Mouse (Mus musculus): ENCODE measurements around the gene Cdh13.

Gene Cdh13

DNA sequence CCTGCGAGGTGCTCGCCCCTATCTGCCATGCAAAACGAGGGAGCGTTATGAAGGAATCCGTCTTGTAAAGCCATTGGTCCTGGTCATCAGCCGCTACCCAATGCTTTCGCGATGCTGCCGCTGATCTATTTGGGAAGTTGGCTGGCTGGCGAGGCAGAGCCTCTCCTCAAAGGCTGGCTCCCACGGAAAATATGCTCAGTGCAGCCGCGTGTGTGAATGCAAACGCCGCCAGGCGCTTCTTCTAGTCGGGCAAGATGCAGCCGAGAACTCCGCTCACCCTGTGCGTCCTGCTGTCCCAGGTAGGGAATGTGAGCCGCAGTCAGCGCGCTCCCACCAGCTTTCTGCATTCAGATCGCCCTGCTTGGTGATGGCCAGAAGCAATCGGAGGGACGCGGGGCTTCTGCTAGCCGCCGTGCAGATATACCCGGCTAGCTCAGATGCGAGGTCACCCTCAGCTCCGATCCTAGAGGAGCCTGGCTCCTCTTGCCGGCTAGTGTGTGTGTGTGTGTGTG lies at the start of gene Cdh13:
Gene Cdh13 (plus strand): TSS at position 134 of the 512 bp plus-strand sequence.
- DNase-seq (ENCODE audit: low read depth), result no peak

DNA sequence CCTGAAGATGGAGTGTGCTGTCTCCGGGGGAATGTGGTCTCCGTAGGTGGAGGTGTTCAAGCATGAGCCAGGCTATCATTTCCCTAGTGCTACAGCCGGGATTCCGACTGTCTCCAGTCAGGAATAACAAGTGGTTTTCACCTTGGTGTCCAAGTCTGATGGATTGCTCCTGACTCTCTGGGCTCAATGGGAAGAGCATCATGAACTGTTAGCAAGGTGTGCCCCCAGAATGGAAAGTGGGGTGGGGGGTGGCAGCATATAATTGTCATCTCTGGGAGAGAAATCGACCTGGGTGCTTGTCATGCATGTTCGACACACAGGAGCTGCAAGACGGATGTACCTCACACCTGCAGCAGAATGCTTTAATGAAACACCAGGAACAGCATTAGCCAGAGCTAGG lies 47.9 kb upstream of the Cdh13 start:
- no peak for DNase-seq (ENCODE audit: low read depth)

DNA sequence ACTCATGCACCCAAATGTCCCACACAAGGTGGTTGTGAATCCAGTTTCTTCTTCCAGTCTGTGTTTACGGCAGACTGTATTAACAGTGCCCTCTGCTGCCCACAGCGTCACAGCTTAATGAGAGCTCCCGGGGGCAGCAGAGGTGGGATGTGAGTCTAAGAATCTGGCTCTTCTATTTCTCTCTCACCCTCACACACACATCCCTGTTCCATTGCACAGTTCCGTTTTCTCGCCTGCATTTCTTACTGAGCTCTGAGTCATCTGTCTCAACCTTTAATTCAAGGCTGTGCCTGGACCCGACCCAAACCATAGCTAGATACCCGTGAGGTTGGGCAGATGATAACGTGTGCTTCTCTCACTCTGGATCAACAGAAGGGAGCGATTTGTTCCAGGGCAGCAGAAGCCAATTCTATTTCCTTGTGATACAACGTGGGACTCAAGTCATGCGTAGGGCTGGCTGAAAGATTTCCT lies 46.3 kb upstream of the Cdh13 start:
- peak; percentile 20 for DNase-seq (ENCODE audit: low read depth)

DNA sequence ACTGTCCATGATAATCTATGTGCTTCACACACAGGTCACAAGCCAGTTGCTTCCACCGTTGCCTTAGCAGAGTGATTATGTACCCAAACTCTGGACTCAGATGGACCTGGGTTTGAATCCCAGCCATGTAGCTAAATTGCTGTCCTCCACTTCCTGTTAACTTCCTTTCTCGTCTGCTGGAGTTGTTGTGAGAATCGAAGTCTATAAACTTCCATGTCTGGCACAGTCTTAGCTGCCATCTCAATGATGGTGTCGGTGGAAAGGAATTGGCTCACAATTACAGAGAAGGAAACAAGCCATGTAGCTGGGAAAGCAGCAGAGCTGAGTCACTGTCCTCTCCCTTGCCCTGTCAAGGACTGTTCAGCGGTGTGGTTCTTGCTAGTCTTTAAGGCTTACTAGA lies 45.4 kb upstream of the Cdh13 start:
- no peak for DNase-seq (ENCODE audit: low read depth)

DNA sequence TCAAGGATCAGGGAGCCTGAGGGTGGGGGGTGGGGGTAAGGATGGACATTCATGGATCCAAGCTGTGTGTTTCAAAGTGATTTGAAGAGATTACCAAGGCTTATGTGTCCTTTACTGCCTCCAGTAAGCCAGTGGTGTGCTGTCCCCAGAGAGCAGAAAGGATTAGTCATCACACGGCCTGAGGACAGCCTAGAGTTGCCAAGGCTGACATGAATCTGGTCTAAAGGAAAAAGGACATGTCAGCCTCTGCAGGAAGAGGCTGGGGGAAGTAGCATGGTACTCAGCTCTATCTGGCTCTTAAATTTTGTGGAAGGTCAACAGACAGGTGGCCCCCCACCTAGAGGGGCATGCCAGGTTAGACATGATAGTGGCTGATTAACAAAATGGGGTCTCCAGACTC lies 44.3 kb upstream of the Cdh13 start:
- DNase-seq (ENCODE audit: low read depth), result no peak

DNA sequence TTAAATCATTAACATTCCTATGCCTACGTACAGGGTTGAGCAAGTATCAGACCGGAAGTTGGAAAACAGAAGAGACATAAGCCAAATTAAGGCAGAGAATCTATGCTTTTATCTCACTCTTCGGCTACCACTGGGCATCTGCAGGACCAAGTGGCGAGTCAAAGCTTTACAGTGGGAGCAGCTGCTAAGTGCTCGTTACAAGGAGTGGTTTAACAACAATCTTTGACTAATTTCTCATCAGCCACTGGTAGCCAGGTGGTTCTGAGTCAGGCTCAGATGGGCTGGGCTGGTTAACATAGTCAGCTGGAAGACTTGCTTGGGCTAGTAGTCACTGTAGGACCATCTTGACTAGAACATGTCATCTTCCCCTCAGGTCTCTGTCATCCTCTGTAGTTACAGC lies 34.2 kb upstream of the Cdh13 start:
- no peak for DNase-seq (ENCODE audit: low read depth)

DNA sequence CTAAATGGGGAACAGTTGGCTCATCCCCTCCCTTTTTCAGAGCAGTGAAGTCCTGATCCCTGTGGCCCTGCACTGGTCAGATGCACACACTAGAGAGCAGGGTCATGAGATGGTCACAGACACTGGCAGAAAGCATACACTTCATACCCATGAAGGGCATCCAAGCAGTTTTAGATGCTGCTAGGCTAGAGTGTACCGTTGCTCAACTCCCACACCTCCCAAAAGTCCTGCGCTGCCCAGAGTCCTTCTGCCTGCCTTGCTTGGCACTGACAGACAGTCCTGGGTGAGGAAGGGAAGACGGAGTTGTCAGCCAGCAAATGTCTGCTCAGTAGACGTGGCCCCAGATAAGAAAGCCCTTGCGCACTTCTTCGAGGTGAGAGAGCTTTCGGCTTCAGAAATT lies 33.6 kb upstream of the Cdh13 start:
- no peak for DNase-seq (ENCODE audit: low read depth)

DNA sequence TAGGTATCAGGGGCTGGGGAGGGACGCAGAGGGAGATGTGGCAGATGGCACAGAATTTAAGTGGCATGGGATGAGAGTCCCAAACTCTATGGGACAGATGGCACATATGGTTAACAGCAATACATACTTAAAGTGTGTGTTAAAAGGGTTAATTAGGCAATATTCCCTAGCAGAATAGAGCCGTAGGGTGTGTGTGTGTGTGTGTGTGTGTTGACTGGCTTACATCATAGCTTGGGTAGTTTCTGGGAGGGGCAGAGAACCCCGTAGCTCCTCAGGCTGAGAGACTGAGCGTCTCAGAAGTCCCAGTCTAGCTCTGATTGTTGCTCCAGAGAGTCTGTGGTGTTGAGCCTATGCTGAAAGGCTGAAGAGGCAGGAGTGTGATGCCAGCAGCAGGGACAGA lies 20.4 kb upstream of the Cdh13 start:
- DNase-seq (ENCODE audit: low read depth), result no peak

DNA sequence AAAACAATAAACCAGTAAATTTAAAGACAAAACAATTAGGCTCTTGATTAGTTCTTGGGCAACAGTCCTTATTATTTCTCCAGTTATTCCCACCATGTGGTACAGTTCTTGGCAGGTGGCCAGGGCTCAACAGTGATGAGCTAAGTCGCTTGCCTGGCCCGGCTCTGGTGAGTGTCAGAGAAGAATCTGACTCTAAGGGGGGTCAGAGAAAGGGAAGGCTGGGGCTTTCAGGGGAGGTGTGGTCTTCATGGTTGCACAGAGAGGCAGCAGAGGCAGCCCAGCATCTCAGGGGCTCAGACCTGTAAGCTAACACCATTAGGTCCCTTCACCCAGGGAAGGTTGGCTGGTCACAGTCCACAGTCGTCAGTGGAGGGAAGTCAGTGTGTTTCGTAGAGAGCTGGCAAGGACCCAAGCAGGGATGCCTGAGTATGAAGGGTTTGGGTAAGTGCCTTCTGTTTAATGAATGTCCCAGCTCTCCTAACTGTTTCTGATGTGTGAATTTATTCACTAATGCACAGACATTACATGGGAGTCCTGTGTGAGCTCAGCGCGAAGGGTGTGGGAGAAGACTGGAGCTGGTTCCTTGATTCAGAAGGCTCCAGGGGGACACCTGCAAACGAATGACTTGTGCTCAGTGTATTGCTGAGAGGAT lies 12.7 kb upstream of the Cdh13 start:
- DNase-seq (ENCODE audit: low read depth), result no peak

DNA sequence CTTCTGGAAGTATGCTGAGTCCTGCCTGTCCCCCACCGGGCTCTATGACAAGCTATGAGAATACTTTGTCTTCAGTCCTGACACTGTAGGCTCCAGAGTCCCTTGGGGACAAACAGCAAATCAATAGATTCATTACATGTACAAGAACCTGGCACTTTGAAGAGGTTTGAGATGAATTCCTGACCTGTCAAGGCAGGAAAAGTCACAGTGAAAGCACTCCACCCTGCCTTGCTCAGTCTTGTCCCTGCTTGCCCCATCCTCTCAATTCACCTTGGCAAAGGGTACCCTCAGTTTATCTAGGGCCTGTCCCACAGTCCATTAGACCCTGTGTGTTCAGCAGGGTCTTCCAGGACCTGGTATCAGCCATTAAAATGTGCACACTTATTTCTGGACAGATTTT lies 11.0 kb upstream of the Cdh13 start:
- no peak for DNase-seq (ENCODE audit: low read depth)

DNA sequence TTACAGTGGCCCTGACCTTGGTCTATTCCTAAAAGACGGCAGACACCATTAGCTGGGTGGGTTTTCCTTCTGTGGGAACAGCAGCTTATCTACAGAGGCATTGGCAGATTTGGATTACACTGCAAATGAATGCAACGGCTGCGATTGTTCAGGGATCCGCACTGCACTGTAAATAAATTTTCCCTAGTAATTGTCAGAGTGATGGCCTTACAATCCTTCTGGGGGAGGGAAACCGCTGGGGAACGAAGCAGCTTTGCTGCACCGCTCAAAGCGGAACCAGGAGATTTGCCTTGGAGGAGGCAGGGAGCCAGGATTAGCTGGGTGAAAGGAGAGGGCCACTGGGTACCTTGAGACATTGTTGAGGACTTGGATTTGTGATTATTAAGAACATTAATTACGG lies 9.3 kb upstream of the Cdh13 start:
- no peak for DNase-seq (ENCODE audit: low read depth)

DNA sequence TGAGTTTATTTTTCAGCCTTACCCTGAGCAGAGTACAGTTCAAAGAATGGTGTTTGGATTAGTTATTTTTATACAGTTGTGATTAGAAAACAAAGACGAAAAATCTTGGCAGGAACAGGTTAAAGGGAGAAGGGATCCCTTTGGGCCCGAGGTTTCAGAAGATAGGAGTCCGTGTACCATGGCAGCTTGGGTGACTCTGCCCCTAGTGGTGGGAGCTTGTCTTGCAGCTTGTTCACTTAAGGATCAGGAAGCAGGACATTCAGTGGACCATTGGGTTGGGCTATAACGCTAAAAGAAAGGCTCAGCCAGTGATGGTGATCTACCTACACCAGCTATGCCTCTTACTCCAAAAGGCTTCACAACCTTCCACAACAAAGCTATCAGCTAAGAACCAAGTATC lies 8.8 kb upstream of the Cdh13 start:
- DNase-seq (ENCODE audit: low read depth), result no peak

DNA sequence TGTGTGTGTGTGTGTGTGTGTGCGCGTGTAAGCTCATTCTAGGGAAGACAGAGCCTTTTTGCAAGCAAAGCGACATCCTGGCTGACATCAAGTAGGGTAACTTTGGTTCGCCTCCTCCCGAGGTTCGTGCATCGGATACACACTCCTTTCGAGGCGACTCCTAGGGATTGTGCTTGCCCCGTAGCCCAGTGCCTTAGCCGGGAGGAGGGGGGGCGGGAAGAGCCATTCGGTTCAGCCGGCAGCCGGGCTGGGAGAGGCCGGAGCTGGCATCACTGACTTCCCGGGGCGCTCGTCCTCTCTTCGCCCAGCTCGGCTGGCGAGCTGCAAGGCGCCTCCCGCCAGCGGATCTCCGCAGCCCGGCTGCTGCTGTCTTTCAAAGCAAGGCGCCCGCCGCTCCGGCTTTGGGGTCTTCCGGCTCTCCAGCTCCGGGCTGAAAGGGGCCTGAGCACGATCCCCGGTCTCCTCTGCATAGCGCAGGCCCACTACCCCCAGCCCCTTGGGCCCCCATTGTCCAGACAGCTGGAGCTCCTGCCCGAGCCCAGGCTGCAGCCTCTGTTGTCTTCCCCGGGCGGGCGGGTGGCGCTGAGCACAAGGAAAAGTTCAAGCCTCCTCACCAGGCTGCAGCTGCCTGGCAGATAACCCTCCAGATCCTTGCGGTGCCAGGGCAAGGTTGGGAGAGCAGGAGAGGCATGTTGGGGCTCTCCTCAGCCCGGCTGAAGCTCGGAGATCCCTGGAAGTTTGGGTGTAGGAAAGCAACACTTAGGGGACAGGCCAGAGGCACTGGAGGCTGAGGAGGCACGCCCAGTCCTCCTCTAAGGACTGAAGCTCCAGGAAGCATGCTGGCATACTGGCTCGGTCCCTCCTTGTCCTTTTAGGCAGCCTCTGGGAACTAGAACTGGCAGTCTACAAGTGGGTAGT lies 838 bp downstream of the Cdh13 start:
- DNase-seq (ENCODE audit: low read depth), result no peak

DNA sequence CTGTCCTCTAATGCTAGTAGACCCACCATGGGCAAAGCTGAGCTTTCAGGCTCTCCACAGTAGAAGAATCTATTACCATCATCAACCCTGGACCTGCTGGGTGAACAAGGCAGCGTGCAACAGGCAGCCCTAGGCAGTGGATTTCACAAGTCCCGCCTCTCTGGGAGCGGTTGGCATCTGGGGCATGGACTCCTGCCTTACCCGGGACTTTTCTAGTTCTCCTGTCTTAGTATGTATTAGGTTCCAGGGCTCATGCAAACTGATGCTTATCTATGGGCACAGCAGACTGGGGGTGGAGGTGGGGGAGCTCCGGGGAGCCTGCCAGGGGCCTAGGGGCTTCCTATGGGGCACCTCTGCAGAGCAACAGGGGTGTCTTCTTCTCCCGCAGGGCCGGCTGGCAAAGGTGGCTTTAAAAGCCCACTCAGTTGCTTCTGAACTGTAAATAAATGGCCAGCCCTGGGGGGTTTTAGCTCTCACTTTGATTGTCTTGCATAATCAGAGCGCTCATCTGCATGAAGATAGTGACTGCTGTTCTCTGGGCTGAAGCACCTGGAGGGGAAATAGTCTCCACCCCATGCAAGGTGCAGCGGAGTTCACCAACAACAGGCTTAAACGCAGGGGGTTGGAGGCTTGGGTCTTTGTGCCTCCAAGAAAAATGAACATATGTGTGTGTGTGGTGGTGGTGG lies 2.2 kb downstream of the Cdh13 start:
- no peak for DNase-seq (ENCODE audit: low read depth)

DNA sequence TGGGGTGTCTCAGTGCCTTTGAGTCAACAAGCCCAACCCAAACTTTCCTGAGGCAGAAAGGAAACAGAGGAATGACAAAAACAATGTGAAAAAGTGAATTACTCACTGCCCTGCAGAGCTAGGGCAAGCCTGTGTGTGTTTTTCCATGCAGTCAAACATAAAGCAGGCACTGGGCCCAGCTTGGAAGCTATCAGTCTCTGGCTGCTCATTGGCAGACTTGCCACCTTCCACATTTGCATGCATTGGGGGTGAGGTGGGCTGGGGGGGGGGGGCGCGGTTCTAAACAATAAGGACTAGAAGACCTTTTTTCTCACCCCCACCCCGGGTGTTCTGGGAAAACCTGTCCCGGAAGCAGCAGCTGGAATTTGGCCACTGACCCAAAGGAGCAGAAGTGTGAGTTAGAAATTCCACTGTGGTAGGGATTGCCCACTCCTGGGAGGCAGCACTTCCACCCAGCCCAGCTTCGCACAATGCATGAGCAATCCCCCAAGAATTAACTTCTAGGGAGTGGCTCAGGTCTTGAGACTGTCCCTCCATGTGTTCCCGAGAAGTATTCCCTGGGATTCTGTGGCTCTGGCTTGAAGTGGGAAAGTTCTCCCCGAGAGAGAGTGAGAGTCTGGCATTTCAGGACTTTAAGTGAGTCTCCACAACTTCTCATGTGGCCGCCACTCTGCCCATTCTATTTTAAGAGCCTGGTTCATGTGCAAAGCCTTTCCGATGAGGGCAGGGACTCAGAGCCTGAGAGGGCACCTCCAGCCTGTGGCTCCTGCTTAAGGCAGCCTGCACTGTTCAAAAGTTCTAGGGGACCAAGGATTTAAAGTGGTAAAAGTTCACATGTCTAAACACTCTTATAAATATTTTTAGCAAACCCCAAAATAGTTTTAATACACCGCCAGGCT lies 3.0 kb downstream of the Cdh13 start:
- DNase-seq (ENCODE audit: low read depth), result peak; percentile 39

DNA sequence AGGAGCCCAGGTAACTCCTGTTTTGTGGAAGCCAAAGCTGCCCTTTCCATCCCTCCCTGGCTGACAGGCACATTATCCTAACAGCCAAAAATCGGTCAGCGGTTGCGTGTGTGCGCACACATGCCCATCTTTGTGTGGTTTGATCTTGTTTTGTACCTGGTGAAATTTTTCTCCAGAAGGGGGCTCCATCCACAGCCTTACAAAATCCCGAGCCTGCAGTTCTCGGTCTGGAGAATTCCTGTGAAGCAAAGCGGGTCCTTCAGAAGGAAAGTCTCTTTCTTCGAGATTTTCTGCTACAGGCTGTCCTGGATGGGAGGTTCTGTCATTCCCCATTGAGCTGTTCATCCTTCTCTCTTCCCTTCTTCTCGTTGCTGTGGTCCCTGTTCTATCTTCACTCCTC lies 4.0 kb downstream of the Cdh13 start:
- DNase-seq (ENCODE audit: low read depth), result peak; percentile 23

DNA sequence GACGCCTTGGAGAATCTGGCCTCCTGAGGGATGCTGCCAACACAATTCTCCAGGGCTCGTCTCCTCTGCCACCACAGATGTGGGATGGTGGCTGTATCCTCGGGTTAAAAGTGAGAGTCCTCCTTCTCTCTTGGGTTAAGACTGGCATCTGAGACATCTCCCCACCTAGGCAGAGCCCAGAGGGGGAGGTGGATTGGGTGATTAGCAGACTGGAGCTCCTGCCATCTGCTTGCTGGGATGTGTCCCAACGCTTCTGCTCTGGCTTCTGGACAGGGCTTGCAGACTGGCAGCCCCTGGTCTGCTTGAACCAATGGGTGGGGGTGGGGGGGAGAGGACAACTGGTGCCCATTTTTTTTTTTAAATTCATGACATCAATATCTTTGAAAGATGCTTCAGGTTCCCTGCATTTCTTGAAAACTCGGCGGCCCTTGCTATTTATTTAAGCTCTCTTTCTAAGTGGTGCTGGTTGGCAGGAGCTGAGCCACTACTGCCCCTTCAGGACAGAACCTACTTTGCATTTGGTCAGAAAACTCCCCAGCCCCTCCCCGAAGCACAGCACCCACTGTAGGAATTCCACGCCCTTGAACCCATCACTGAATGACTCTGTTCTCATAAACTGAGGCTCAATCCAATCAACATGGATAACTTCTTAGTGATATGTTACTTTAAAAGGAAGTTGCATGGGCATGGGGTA lies 4.9 kb downstream of the Cdh13 start:
- no peak for DNase-seq (ENCODE audit: low read depth)

DNA sequence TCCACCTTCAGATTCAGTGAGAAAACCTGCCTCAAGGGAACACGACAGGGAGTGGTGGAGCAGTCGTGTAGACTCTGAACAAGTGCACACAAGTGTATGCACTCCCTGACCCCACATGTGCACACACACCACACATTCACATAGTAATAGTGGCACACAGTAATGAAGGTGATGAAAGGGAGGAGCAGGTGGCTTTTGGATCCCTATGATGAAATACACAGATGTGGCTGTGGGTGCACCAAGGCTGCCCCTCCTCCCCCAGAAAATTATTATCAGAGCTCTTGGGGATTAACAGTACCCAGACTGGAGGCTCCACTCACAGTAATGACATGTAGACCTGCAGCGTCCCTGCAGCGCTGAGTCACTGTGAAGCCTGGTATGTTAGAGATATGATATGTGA lies 5.6 kb downstream of the Cdh13 start:
- DNase-seq (ENCODE audit: low read depth), result no peak

DNA sequence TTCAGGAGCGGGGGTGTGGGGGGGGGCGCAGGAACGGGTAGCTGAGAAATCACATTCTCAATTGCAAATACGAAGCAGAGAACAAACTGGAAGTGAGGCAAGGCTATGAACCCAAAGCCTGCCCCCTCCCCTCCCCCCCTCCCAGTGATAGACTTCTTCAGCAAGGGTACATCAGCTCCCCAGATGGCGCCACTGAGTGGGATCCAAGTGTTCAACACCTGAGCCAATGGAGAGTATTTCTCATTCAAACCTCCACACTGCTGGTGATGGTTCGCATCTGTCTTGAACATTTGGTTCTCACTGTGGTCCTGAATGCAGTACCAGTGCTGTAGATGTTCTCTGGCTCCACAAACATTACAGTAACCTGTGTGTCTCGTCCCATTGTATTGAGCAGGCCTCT lies 6.0 kb downstream of the Cdh13 start:
- no peak for DNase-seq (ENCODE audit: low read depth)

DNA sequence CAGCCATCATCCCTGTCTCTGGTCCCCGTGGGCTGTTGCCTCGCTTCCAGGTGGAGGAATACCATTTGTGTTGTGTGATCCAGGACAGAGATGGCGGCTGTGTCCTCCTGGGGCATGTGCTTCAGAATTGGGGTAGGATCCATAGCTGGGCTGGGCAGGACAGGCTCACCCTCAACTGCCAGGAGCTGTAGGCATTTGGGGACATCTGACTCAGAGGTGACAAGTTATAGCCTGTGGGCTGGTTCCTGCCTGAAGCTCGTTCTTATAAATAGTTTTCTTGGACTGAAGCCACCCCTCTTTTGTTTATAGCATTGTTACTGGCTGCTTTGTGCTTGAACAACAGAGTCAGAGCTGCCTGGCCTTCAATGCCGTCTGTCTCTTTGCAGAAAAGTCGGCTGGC lies 6.7 kb downstream of the Cdh13 start:
- DNase-seq (ENCODE audit: low read depth), result no peak

DNA sequence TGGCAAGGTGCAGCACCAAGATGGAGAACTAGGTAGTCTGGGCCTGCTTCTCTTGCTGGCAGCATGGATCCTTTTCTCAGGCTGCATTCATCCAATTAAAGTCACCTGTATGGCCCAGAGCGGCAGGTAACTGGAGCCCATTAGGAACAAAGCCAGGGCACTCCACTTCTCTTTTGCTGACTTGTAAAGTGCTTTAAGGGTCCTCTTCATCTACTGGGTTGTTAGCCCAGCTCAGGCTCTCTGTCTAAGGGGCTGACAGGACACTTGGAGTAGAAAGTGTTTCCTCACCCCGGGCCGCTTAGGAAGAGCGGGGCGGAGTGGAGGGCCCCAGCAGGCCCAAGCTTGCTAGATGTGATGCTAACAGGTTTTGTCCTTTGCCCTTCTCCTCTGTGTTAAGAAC lies 12.9 kb downstream of the Cdh13 start:
- DNase-seq (ENCODE audit: low read depth), result no peak

Measured in fibroblast of lung, adult 2 months (primary cell).